Mouse (Mus musculus): ENCODE data around the gene Robo2. TPM values are rescaled to one million over a fixed set of nuclear protein-coding genes. Genes with fewer than 3 reads are reported as not detected.

Robo2 gene
- polyA plus RNA-seq, 1 experiment from 2014 or later = 79.8 TPM

MicroRNAs encoded within 50 kb of the gene (microRNA counts, 519-probe panel; counts per million panel counts)
- microRNA mmu-miR-691 = 110 counts per million, percentile 56 among the panel's probes with 10 or more counts

Small RNA genes within 50 kb of the gene (microRNA-seq; reads per million reads assigned to microRNA genes)
- not detected for gene Gm24272
- not detected for gene Mir691
